Mouse (Mus musculus): ENCODE measurements around the gene Pkd1l2.

GRCm38 (mm10) chr8:117118409-117118808 is 36.2 kb upstream of the Pkd1l2 start:
- TF ChIP-seq CTCF (IDR thresholded peaks at IDR 0.05; ENCODE audit: extremely low read depth, insufficient read depth, insufficient read length, insufficient replicate concordance) (no peak), POLR2A (IDR thresholded peaks at IDR 0.05; ENCODE audit: low read depth, low read length) (no peak)

All from spleen, adult 2 months (tissue).